Mouse (Mus musculus) kidney, embryonic 14.5 days (tissue): ENCODE results near the gene Acad11. TPM values are rescaled to one million over a fixed set of nuclear protein-coding genes. Genes with fewer than 3 reads are reported as not detected.

ENCODE experiments used
- ATAC-seq: fragments of 200-750 bp; cut with Nextera tagmentation; 2 replicates; pipeline ENCODE4 v1.8.0; 2017; ENCODE audit warnings: moderate number of reproducible peaks, mild to moderate bottlenecking, moderate TSS enrichment, moderate library complexity; ENCODE audit not compliant: low FRiP score, low TSS enrichment
- H3K27ac ChIP-seq: fragments of 300-500 bp; sonication (generic); 2 replicates; pipeline ENCODE4 v1.5.1; 2014; ENCODE audit warnings: low read depth, mild to moderate bottlenecking, low read length, moderate library complexity, mixed read lengths
- H3K27me3 ChIP-seq: fragments of 300-500 bp; sonication (generic); 2 replicates; pipeline ENCODE4 v1.6.1; 2014; ENCODE audit warnings: mild to moderate bottlenecking, low read length; ENCODE audit not compliant: control insufficient read depth, insufficient read depth
- H3K36me3 ChIP-seq: fragments of 300-500 bp; sonication (generic); 2 replicates; pipeline ENCODE4 v1.6.1; 2014; ENCODE audit warnings: low read length, mixed read lengths; ENCODE audit not compliant: control insufficient read depth, insufficient read depth
- H3K4me1 ChIP-seq: fragments of 300-500 bp; sonication (generic); 2 replicates; pipeline ENCODE4 v1.6.1; 2014; ENCODE audit warnings: low read length, mixed read lengths; ENCODE audit not compliant: control insufficient read depth, insufficient read depth
- H3K4me2 ChIP-seq: fragments of 300-500 bp; sonication (generic); replicated peaks from 2 replicates; pipeline ENCODE4 v1.6.1; 2014; ENCODE audit warnings: low read depth, mild to moderate bottlenecking, low read length
- H3K4me3 ChIP-seq: fragments of 300-500 bp; sonication (generic); 2 replicates; pipeline ENCODE4 v1.5.1; 2014; ENCODE audit warnings: mild to moderate bottlenecking, low read length
- H3K9ac ChIP-seq: fragments of 300-500 bp; sonication (generic); 2 replicates; pipeline ENCODE4 v1.6.1; 2014; ENCODE audit warnings: low read depth, mild to moderate bottlenecking, low read length, moderate library complexity
- H3K9me3 ChIP-seq: fragments of 300-500 bp; sonication (generic); 2 replicates; pipeline ENCODE4 v1.6.1; 2016; ENCODE audit warnings: low read length; ENCODE audit not compliant: control insufficient read depth
- WGBS: fragments of 180-500 bp; shearing (Covaris S2); extraction: QIAGEN DNeasy Blood & Tissue Kit; methylation state at CpG from one replicate; pipeline ENCODE4 v1.1.7; 2014; 5-methylcytosine and 5-hydroxymethylcytosine counted together
- polyA plus RNA-seq: library from polyadenylated mRNA; unstranded; fragments of >200 nt; fragmentation: Nextera tagmentation; extraction: Ambion mirVana; gene quantifications from 2 replicates; pipeline ENCODE4 v1.2.1, GENCODE M21; 2014

The Acad11 gene
- polyA plus RNA-seq, 1 experiment from 2014 or later: 11.0 TPM

- H3K4me1 ChIP-seq: no peaks in the 10 kb centered on the region
- H3K4me2 ChIP-seq: no peak overlapping the region
- no peaks in the 10 kb centered on the region for H3K36me3 ChIP-seq
- H3K4me3 ChIP-seq: no peak overlapping the region
- H3K27me3 ChIP-seq: no peaks in the 10 kb centered on the region
- H3K27ac ChIP-seq: no peak overlapping the region
- WGBS: 82% methylated on average over 8 of the region's 8 CpGs
- no peak overlapping the region for H3K9ac ChIP-seq
- H3K9me3 ChIP-seq: no peaks in the 10 kb centered on the region
- no peak for ATAC-seq
Measured at GRCm38 (mm10) chr9:104070863-104071604, 7.9 kb downstream of the Acad11 start.

GRCm38 (mm10) chr9:104075808-104076207, 12.6 kb downstream of the Acad11 start:
- no peak overlapping the region for H3K4me2 ChIP-seq
- no peak overlapping the region for H3K27ac ChIP-seq
- no peak overlapping the region for H3K4me3 ChIP-seq
- H3K9me3 ChIP-seq: no peaks in the 10 kb centered on the region
- WGBS: 72% methylated on average over 2 of the region's 2 CpGs
- no peaks in the 10 kb centered on the region for H3K27me3 ChIP-seq
- ATAC-seq: no peak
- no peaks in the 10 kb centered on the region for H3K36me3 ChIP-seq
- H3K9ac ChIP-seq: no peak overlapping the region
- H3K4me1 ChIP-seq: no peaks in the 10 kb centered on the region

- Histone ChIP-seq H3K4me2 (no peak overlapping the region), H3K27me3 (no peaks in the 10 kb centered on the region), H3K9ac (no peak overlapping the region), H3K9me3 (no peaks in the 10 kb centered on the region), H3K4me3 (no peak overlapping the region), H3K4me1 (no peaks in the 10 kb centered on the region), H3K27ac (no peak overlapping the region), H3K36me3 (no peaks in the 10 kb centered on the region; the same call in 1 of the 2 replicates)
- 93% methylated on average over 1 of the region's 1 CpGs for WGBS
- ATAC-seq: no peak
Measured at GRCm38 (mm10) chr9:104078780-104079179, 15.6 kb downstream of the Acad11 start.

- H3K4me3 ChIP-seq: no peak overlapping the region
- 49% methylated on average over 5 of the region's 5 CpGs for WGBS
- H3K27me3 ChIP-seq: no peaks in the 10 kb centered on the region
- H3K4me1 ChIP-seq: no peaks in the 10 kb centered on the region
- no peak overlapping the region for H3K4me2 ChIP-seq
- H3K9ac ChIP-seq: no peak overlapping the region
- H3K27ac ChIP-seq: no peak overlapping the region
- no peak for ATAC-seq
- H3K9me3 ChIP-seq: no peaks in the 10 kb centered on the region
- no peaks in the 10 kb centered on the region; the same call in 1 of the 2 replicates for H3K36me3 ChIP-seq
Measured at GRCm38 (mm10) chr9:104079379-104079778, 16.2 kb downstream of the Acad11 start.

- no peaks in the 10 kb centered on the region for H3K27me3 ChIP-seq
- WGBS: 77% methylated on average over 3 of the region's 3 CpGs
- no peaks in the 10 kb centered on the region for H3K4me1 ChIP-seq
- H3K36me3 ChIP-seq: no peaks in the 10 kb centered on the region; the same call in 1 of the 2 replicates
- no peak overlapping the region for H3K27ac ChIP-seq
- no peak overlapping the region for H3K9ac ChIP-seq
- H3K4me3 ChIP-seq: no peak overlapping the region
- H3K9me3 ChIP-seq: no peaks in the 10 kb centered on the region
- no peak for ATAC-seq
- H3K4me2 ChIP-seq: no peak overlapping the region
Measured at GRCm38 (mm10) chr9:104080038-104080437, 16.9 kb downstream of the Acad11 start.

- H3K4me2 ChIP-seq: no peak overlapping the region
- H3K4me3 ChIP-seq: no peak overlapping the region
- no peak overlapping the region for H3K27ac ChIP-seq
- ATAC-seq: no peak
- 60% methylated on average over 4 of the region's 4 CpGs for WGBS
- H3K4me1 ChIP-seq: no peaks in the 10 kb centered on the region
- H3K27me3 ChIP-seq: no peaks in the 10 kb centered on the region
- H3K36me3 ChIP-seq: no peaks in the 10 kb centered on the region; the same call in 1 of the 2 replicates
- no peak overlapping the region for H3K9ac ChIP-seq
- H3K9me3 ChIP-seq: no peaks in the 10 kb centered on the region
Measured at GRCm38 (mm10) chr9:104085730-104086429, 22.7 kb downstream of the Acad11 start.

GRCm38 (mm10) chr9:104088555-104088954, 25.4 kb downstream of the Acad11 start:
- no peaks in the 10 kb centered on the region for H3K36me3 ChIP-seq
- no peaks in the 10 kb centered on the region for H3K27me3 ChIP-seq
- no peak for ATAC-seq
- H3K9ac ChIP-seq: no peak overlapping the region
- H3K4me3 ChIP-seq: no peak overlapping the region
- no peaks in the 10 kb centered on the region for H3K4me1 ChIP-seq
- no peak overlapping the region for H3K27ac ChIP-seq
- H3K9me3 ChIP-seq: no peaks in the 10 kb centered on the region
- 68% methylated on average over 8 of the region's 8 CpGs for WGBS
- no peak overlapping the region for H3K4me2 ChIP-seq

GRCm38 (mm10) chr9:104092945-104093344, 29.8 kb downstream of the Acad11 start:
- WGBS: 94% methylated on average over 5 of the region's 5 CpGs
- H3K4me3 ChIP-seq: no peak overlapping the region

GRCm38 (mm10) chr9:104098256-104098655, 35.1 kb downstream of the Acad11 start:
- Histone ChIP-seq H3K9me3 (no peaks in the 10 kb centered on the region), H3K27ac (no peak overlapping the region), H3K4me2 (no peak overlapping the region), H3K27me3 (no peaks in the 10 kb centered on the region), H3K9ac (no peak overlapping the region), H3K4me1 (peaks cover 3% of the 10 kb centered on the region; the same call in 1 of the 2 replicates), H3K4me3 (no peak overlapping the region), H3K36me3 (no peaks in the 10 kb centered on the region)
- ATAC-seq: no peak
- 64% methylated on average over 5 of the region's 5 CpGs for WGBS

More at GRCm38 (mm10) chr9:104092945-104093344, 29.8 kb downstream of the Acad11 start:
- Histone ChIP-seq H3K4me1 (no peaks in the 10 kb centered on the region), H3K9me3 (no peaks in the 10 kb centered on the region), H3K27ac (no peak overlapping the region), H3K36me3 (no peaks in the 10 kb centered on the region), H3K9ac (no peak overlapping the region), H3K4me2 (no peak overlapping the region), H3K27me3 (no peaks in the 10 kb centered on the region)
- no peak for ATAC-seq
